Mouse (Mus musculus) ES-E14 (cell line): ENCODE measurements around the gene Cacnb4. TPM values are rescaled to one million over a fixed set of nuclear protein-coding genes. Genes with fewer than 3 reads are reported as not detected.

ENCODE experiments used
- DNase-seq: peaks from one replicate; pipeline ENCODE4 v3.0.0-alpha.2; 2013; ENCODE audit warnings: low read depth, low spot score
- H3K27ac ChIP-seq: 2 replicates; pipeline ENCODE4 v1.5.1; 2012; ENCODE audit warnings: low read depth, mild to moderate bottlenecking, low read length, moderate library complexity, mixed read lengths; ENCODE audit not compliant: poor library complexity, insufficient read depth, severe bottlenecking
- H3K36me3 ChIP-seq: 2 replicates; pipeline ENCODE4 v1.6.1; 2012; ENCODE audit warnings: mild to moderate bottlenecking, low read length, moderate library complexity, mixed read lengths; ENCODE audit not compliant: control insufficient read depth, poor library complexity, insufficient read depth, severe bottlenecking
- H3K4me1 ChIP-seq, 2 experiments: fragments of 150-350 bp in 1 of 2; sonication (generic) in 1 of 2; 2 replicates each; pipeline ENCODE4 v1.6.1; 2012; ENCODE audit warnings: low read length in 2 of 2, mild to moderate bottlenecking in 1 of 2, mixed read lengths in 1 of 2; ENCODE audit not compliant: control insufficient read depth in 2 of 2, insufficient read depth in 2 of 2, poor library complexity in 1 of 2
- H3K4me3 ChIP-seq, 2 experiments: fragments of 150-350 bp in 1 of 2; sonication (generic) in 1 of 2; 2 replicates each; pipeline ENCODE4 v1.5.1; 2012; ENCODE audit warnings: low read length in 2 of 2, low read depth in 1 of 2, mild to moderate bottlenecking in 1 of 2, mixed read lengths in 1 of 2; ENCODE audit not compliant: insufficient read depth in 1 of 2, poor library complexity in 1 of 2, severe bottlenecking in 1 of 2
- H3K9ac ChIP-seq: 2 replicates; pipeline ENCODE4 v1.6.1; 2012; ENCODE audit warnings: low read depth, mild to moderate bottlenecking, low read length, mixed read lengths; ENCODE audit not compliant: poor library complexity, insufficient read depth, severe bottlenecking
- H3K9me3 ChIP-seq: fragments of 150-350 bp; sonication (generic); 2 replicates; pipeline ENCODE4 v1.6.1; 2012; ENCODE audit warnings: low read depth, mild to moderate bottlenecking, low read length; ENCODE audit not compliant: control insufficient read depth, insufficient read depth
- CHD2 ChIP-seq: IDR thresholded peaks from 2 replicates; pipeline ENCODE4 v1.6.1; 2014; ENCODE audit warnings: mild to moderate bottlenecking, low read depth, low read length, inconsistent platforms
- HCFC1 ChIP-seq: IDR thresholded peaks from 2 replicates; pipeline ENCODE4 v1.6.1; 2012; ENCODE audit warnings: low read length, inconsistent platforms, borderline replicate concordance; ENCODE audit not compliant: insufficient read depth
- MAFK ChIP-seq: IDR thresholded peaks from 2 replicates; pipeline ENCODE4 v1.6.1; 2014; ENCODE audit warnings: mild to moderate bottlenecking, low read depth, low read length, inconsistent platforms; ENCODE audit not compliant: insufficient read depth
- ZC3H11A ChIP-seq: IDR thresholded peaks from 2 replicates; pipeline ENCODE4 v1.6.1; 2012; ENCODE audit warnings: low read depth, mild to moderate bottlenecking, inconsistent platforms, low read length, borderline replicate concordance
- ZNF384 ChIP-seq: IDR thresholded peaks from 2 replicates; pipeline ENCODE4 v1.6.1; 2012; ENCODE audit warnings: low read depth, low read length, inconsistent platforms
- in situ Hi-C, 2 experiments: fragments of 600-800 bp; cut with MboI; formaldehyde crosslinking; loops; one replicate each; pipeline ENCODE4 v1.15.1; 2025; ENCODE audit warnings: low sequenced_read_pairs in 2 of 2, inconsistent platforms in 1 of 2; ENCODE audit not compliant: unreplicated experiment in 2 of 2
- total RNA-seq: library from RNA; depleted of rRNA; stranded (reverse); fragments of 300-350 nt; gene quantifications from 2 replicates; pipeline ENCODE4 v1.2.3, GENCODE M21; 2012

Cacnb4 gene
- total RNA-seq, 1 experiment, result 0.09 TPM

DNA sequence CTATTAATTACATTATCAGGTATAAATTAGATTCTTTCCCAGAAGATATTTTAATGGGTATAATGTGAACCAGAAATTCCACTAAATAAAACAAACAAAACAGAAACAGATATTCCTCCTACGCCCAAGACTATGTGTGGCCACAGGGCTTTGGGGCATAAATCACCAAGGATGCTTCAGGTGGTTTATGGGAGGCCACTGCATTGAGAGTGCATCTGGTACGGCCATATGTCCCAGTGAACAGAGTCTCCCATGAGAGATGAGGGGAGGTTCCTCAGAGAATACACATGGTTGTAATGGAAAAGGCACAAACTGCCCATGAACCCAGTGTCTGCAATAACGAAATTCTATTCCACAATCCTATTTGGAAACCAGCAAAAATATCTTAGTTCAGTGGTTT is 160.1 kb downstream of the Cacnb4 start:
- TF ChIP-seq CHD2, result no peak
- TF ChIP-seq HCFC1, result no peak
- no peak for TF ChIP-seq ZC3H11A
- Histone ChIP-seq H3K9me3 (no peaks in the 10 kb centered on the region), H3K36me3 (no peaks in the 10 kb centered on the region), H3K4me1 (no peaks in the 10 kb centered on the region), H3K4me3 (no peak overlapping the region), H3K27ac (no peak overlapping the region), H3K9ac (no peak overlapping the region)
- no peak for DNase-seq
- in situ Hi-C loops, result no loop called here

DNA sequence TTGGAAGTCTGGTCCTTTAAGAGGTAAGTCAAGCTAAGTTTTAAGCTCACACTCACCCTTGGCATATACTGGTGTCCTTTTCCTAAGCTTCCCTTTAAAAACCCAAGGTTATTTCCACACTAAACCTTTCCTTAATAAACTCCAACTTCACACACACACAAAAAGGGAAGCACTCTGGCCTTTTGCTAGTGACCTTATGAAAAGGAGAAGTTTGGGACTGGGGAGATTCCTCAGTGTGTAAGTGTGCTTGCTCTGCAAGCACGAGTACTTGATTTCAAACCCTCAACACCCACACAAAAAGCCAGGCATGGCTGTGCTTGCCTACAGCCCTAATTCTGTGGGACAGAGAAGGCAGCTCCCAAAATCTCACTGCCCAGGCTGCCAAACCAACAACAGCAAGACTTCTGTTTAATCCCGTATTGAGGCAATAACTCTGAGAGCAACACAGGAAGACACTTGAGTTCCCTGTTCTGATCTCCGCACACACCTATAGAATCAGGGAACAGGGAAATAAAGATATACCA is 163.7 kb downstream of the Cacnb4 start:
- Histone ChIP-seq H3K4me3 (no peak overlapping the region), H3K27ac (no peak overlapping the region), H3K9me3 (no peaks in the 10 kb centered on the region), H3K9ac (no peak overlapping the region), H3K4me1 (no peaks in the 10 kb centered on the region), H3K36me3 (no peaks in the 10 kb centered on the region)
- TF ChIP-seq ZC3H11A (no peak), HCFC1 (no peak), ZNF384 (no peak), CHD2 (no peak), MAFK (no peak)
- in situ Hi-C loops, result no loop called here
- no peak for DNase-seq

DNA sequence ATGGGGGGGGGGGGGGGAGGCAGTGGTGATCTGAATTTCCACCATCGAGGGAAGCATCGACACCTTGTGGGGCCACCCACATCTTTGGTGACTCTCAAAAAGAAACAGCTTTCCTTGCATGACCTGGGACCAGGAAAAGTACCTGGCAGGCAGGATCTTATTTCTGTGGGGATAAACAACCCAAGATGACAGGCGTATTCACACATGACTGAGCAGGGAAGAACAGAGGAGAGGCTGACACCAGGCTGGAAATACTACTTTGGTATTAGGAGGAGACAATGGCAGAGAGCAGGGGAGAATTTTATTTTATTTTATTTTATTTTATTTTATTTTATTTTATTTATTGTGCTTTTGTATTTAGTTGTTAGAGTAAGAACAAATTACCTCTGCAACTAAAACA is 164.4 kb downstream of the Cacnb4 start:
- DNase-seq, result no peak
- Histone ChIP-seq H3K27ac (no peak overlapping the region), H3K9me3 (no peaks in the 10 kb centered on the region), H3K36me3 (no peaks in the 10 kb centered on the region), H3K9ac (no peak overlapping the region), H3K4me1 (no peaks in the 10 kb centered on the region), H3K4me3 (no peak overlapping the region)
- in situ Hi-C loops, result no loop called here
- TF ChIP-seq ZC3H11A, result no peak
- TF ChIP-seq CHD2, result no peak
- no peak for TF ChIP-seq ZNF384
- TF ChIP-seq HCFC1, result no peak

DNA sequence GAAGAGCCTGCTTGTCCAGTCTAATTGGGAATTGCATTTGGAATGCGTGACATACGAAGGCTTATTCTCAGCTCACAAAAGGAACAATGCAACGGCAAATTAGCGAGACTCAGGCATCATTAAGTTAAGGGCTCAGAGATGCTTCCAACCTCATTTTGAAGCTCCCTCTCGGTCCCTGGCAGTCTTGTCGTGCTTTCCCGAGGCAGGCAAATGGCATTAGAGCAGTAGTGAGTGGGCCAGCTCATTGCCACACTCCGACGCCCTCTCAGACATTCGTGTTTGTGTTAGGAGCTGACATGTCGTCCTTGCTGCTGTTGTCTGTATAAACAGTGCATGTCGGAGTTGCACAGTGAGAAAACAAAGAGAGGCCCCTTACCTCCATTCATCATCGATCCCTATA is 164.8 kb downstream of the Cacnb4 start:
- no peak overlapping the region for H3K27ac ChIP-seq
- no peaks in the 10 kb centered on the region for H3K4me1 ChIP-seq
- H3K9ac ChIP-seq, result no peak overlapping the region
- TF ChIP-seq ZNF384 (no peak), MAFK (no peak), CHD2 (no peak), HCFC1 (no peak), ZC3H11A (no peak)
- H3K9me3 ChIP-seq, result no peaks in the 10 kb centered on the region
- in situ Hi-C loops, result no loop called here
- no peaks in the 10 kb centered on the region for H3K36me3 ChIP-seq
- H3K4me3 ChIP-seq, result no peak overlapping the region
- DNase-seq, result no peak

DNA sequence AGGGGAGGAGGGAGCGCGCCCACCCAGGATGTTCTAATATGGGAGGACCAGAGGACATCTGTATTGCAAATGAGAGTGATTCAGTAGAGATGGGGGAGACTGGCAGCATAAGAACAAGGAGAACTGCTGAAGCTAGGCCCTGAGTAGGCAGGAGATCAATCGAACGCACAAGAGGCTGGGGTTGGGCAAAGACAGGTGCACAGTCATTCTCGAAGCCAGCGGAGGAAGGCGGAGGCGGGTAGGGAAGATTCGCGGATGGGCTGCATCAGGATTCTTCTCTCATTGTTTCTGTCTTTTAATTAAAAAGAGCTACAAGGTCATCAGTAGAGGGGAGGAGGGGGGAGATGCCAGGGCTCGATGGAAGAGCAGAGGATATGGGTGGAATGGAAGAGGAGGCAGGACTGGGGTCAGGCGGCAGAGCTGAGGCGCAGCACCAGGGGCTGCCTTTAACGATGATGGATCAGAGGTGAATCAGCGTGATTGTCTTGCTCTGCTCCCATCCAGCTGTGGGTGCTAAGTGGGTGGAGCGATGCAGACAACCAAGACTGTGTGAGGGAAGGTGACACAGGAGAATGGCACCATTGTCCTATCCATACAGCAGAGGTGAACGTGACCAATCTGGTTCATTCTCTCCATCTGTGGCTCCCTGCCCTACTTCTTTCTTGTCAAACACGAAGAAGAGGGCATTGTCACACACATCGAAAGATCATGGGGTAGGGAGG is 166.7 kb downstream of the Cacnb4 start:
- H3K36me3 ChIP-seq, result no peaks in the 10 kb centered on the region
- no peak overlapping the region for H3K27ac ChIP-seq
- no peak for DNase-seq
- in situ Hi-C loops, result no loop called here
- no peak overlapping the region for H3K9ac ChIP-seq
- H3K4me1 ChIP-seq, result no peaks in the 10 kb centered on the region
- H3K9me3 ChIP-seq, result no peaks in the 10 kb centered on the region
- H3K4me3 ChIP-seq, result no peak overlapping the region
- no peak for TF ChIP-seq MAFK
